In genomic region chr2:167486573-167486972, GRCm38 (mm10) we compare ENCODE assay signal across 18 mouse cellular contexts. TPM values are rescaled to one million over a fixed set of nuclear protein-coding genes. Genes with fewer than 3 reads are reported as not detected.
DNase-seq lines count a peak whose midpoint lies in the region; ATAC-seq lines count a peak whose summit lies in the region.
"Had no signal": no experiment of that assay in that cellular context is flagged by ENCODE, and none has a peak within 500 bp of the region (broad histone marks: within the 10 kb centered on the region; RNA-seq: fewer than 3 reads in every experiment).

No protein-coding gene starts in this region.

- H3K27ac ChIP-seq in hindbrain, embryonic 15.5 days (replicated peaks): peak overlapping the region; percentile 57; the same call in 1 of the 2 replicates
- H3K27ac ChIP-seq in hindbrain, embryonic 10.5 days: no peak overlapping the region
- peak overlapping the region; percentile 60; the same call in 1 of the 2 replicates for H3K27ac ChIP-seq in neural tube, embryonic 15.5 days (replicated peaks)
- H3K27ac ChIP-seq: forebrain, embryonic 12.5 days; heart, embryonic 10.5 days; limb, embryonic 13.5 days; liver, embryonic 15.5 days; stomach, embryonic 15.5 days had no signal

- DNase-seq in cerebellum, adult 11-12 months: peak; percentile 85
- no peak for DNase-seq in cerebellum, postnatal 4 days (ENCODE audit: low spot score in 2 of 2)
- no peak for DNase-seq in hindbrain, embryonic 10.5 days (ENCODE audit: low spot score)
- peak; percentile 69 for DNase-seq in cerebellum, adult 8-10 months
- DNase-seq in testis, postnatal 10 days (ENCODE audit: low spot score): no peak
- DNase-seq: lung, postnatal 10 days; retina, postnatal 1 day; spleen, adult 18-20 months; thymus, postnatal 25 days had no signal

- H3K36me3 ChIP-seq in hindbrain, embryonic 15.5 days: peaks cover 14% of the 10 kb centered on the region
- peaks cover 63% of the 10 kb centered on the region for H3K36me3 ChIP-seq in hindbrain, embryonic 10.5 days
- H3K36me3 ChIP-seq in neural tube, embryonic 15.5 days: peaks cover 35% of the 10 kb centered on the region

- WGBS in hindbrain, embryonic 15.5 days: 89% methylated on average over 4 of the region's 4 CpGs
- WGBS in hindbrain, embryonic 10.5 days: 92% methylated on average over 4 of the region's 4 CpGs
- 89% methylated on average over 4 of the region's 4 CpGs for WGBS in neural tube, embryonic 15.5 days

- H3K9ac ChIP-seq in hindbrain, embryonic 15.5 days: no peak overlapping the region
- H3K9ac ChIP-seq in neural tube, embryonic 15.5 days (replicated peaks): no peak overlapping the region
- H3K9ac ChIP-seq: forebrain, embryonic 12.5 days; limb, embryonic 13.5 days; liver, embryonic 15.5 days; stomach, embryonic 15.5 days had no signal

- H3K4me2 ChIP-seq in hindbrain, embryonic 15.5 days: no peak overlapping the region
- no peak overlapping the region for H3K4me2 ChIP-seq in neural tube, embryonic 15.5 days
- H3K4me2 ChIP-seq: forebrain, embryonic 12.5 days; limb, embryonic 13.5 days; liver, embryonic 15.5 days; stomach, embryonic 15.5 days had no signal

- no peaks in the 10 kb centered on the region for H3K9me3 ChIP-seq in hindbrain, embryonic 15.5 days
- H3K9me3 ChIP-seq in hindbrain, embryonic 10.5 days: no peaks in the 10 kb centered on the region
- H3K9me3 ChIP-seq in neural tube, embryonic 15.5 days (replicated peaks): no peaks in the 10 kb centered on the region
- H3K9me3 ChIP-seq: forebrain, embryonic 12.5 days; heart, embryonic 10.5 days; limb, embryonic 13.5 days; liver, embryonic 15.5 days; megakaryocyte, embryonic 14.5 days; stomach, embryonic 15.5 days had no signal

- no peak for ATAC-seq in hindbrain, embryonic 15.5 days (ENCODE audit: low FRiP score, low read depth)
- ATAC-seq in neural tube, embryonic 15.5 days (ENCODE audit: low FRiP score): no peak
- no peak for ATAC-seq in megakaryocyte-erythroid progenitor cell, adult 5-6 weeks (replicated peaks; ENCODE audit: low FRiP score, low TSS enrichment, poor library complexity, severe bottlenecking)

- H3K27me3 ChIP-seq in hindbrain, embryonic 15.5 days: no peaks in the 10 kb centered on the region
- no peaks in the 10 kb centered on the region for H3K27me3 ChIP-seq in hindbrain, embryonic 10.5 days (ENCODE audit: insufficient read depth, poor library complexity, severe bottlenecking)
- H3K27me3 ChIP-seq in neural tube, embryonic 15.5 days (replicated peaks): no peaks in the 10 kb centered on the region
- H3K27me3 ChIP-seq: forebrain, embryonic 12.5 days; limb, embryonic 13.5 days; liver, embryonic 15.5 days; megakaryocyte, embryonic 14.5 days; stomach, embryonic 15.5 days had no signal

- no peak overlapping the region for H3K4me3 ChIP-seq in hindbrain, embryonic 15.5 days
- no peak overlapping the region for H3K4me3 ChIP-seq in hindbrain, embryonic 10.5 days
- H3K4me3 ChIP-seq in neural tube, embryonic 15.5 days (replicated peaks): no peak overlapping the region
- H3K4me3 ChIP-seq: forebrain, embryonic 12.5 days; heart, embryonic 10.5 days; limb, embryonic 13.5 days; liver, embryonic 15.5 days; stomach, embryonic 15.5 days had no signal

- H3K4me1 ChIP-seq in hindbrain, embryonic 15.5 days (replicated peaks): peaks cover 50% of the 10 kb centered on the region
- peaks cover 11% of the 10 kb centered on the region for H3K4me1 ChIP-seq in hindbrain, embryonic 10.5 days (replicated peaks)
- peaks cover 62% of the 10 kb centered on the region for H3K4me1 ChIP-seq in neural tube, embryonic 15.5 days

RNA-seq across cellular contexts. Expression of gene Rnf114, which starts 5.9 kb away (rescaled TPM):
- 112 and 115 TPM in 2 replicates for polyA plus RNA-seq in hindbrain, embryonic 15.5 days (2015; fragmentation: Nextera tagmentation; extraction: Ambion mirVana)
- polyA plus RNA-seq in hindbrain, embryonic 10.5 days (2016; fragmentation: Nextera tagmentation; extraction: Ambion mirVana): 137 TPM in 2 replicates
- polyA plus RNA-seq in neural tube, embryonic 15.5 days (2015; fragmentation: Nextera tagmentation; extraction: Ambion mirVana): 98.4 and 106 TPM in 2 replicates
- total RNA-seq in megakaryocyte-erythroid progenitor cell, adult 5-6 weeks (2014; fragmentation: Nextera tagmentation): 30.8 and 34.8 TPM in 2 replicates
- total RNA-seq in megakaryocyte-erythroid progenitor cell, adult 5-6 weeks (2017): 19.5 and 23.8 TPM in 2 replicates

RNA-seq across cellular contexts. Expression of gene Spata2, which starts 6.1 kb away (rescaled TPM):
- 30.7 and 33.4 TPM in 2 replicates for polyA plus RNA-seq in hindbrain, embryonic 15.5 days (2015; fragmentation: Nextera tagmentation; extraction: Ambion mirVana)
- polyA plus RNA-seq in hindbrain, embryonic 10.5 days (2016; fragmentation: Nextera tagmentation; extraction: Ambion mirVana): 20.1 and 25.1 TPM in 2 replicates
- 27.0 and 28.6 TPM in 2 replicates for polyA plus RNA-seq in neural tube, embryonic 15.5 days (2015; fragmentation: Nextera tagmentation; extraction: Ambion mirVana)
- 16.0 and 23.2 TPM in 2 replicates for total RNA-seq in megakaryocyte-erythroid progenitor cell, adult 5-6 weeks (2014; fragmentation: Nextera tagmentation)
- total RNA-seq in megakaryocyte-erythroid progenitor cell, adult 5-6 weeks (2017): 6.8 and 8.1 TPM in 2 replicates

RNA-seq across cellular contexts. Expression of gene Snai1, which starts 51.4 kb away (rescaled TPM):
- polyA plus RNA-seq in hindbrain, embryonic 15.5 days (2015; fragmentation: Nextera tagmentation; extraction: Ambion mirVana): 5.9 and 6.6 TPM in 2 replicates
- 45.3 and 45.5 TPM in 2 replicates for polyA plus RNA-seq in hindbrain, embryonic 10.5 days (2016; fragmentation: Nextera tagmentation; extraction: Ambion mirVana)
- polyA plus RNA-seq in neural tube, embryonic 15.5 days (2015; fragmentation: Nextera tagmentation; extraction: Ambion mirVana): 6.3 and 8.6 TPM in 2 replicates
- total RNA-seq in megakaryocyte-erythroid progenitor cell, adult 5-6 weeks (2014; fragmentation: Nextera tagmentation): 0.37 TPM in 1 of 2 replicates, not detected in the other
- total RNA-seq in megakaryocyte-erythroid progenitor cell, adult 5-6 weeks (2017): 0.52 TPM in 1 of 2 replicates, not detected in the other

Comparison
In these comparisons a context has a peak if more than half of its experiments do, and no peak if none do; other contexts are left out.
1. DNase-seq: peak in cerebellum, adult 11-12 months (single experiment) and cerebellum, adult 8-10 months (single experiment); none in cerebellum, postnatal 4 days (0 of 2), hindbrain, embryonic 10.5 days (single experiment) and testis, postnatal 10 days (single experiment).